In the genomic region with DNA sequence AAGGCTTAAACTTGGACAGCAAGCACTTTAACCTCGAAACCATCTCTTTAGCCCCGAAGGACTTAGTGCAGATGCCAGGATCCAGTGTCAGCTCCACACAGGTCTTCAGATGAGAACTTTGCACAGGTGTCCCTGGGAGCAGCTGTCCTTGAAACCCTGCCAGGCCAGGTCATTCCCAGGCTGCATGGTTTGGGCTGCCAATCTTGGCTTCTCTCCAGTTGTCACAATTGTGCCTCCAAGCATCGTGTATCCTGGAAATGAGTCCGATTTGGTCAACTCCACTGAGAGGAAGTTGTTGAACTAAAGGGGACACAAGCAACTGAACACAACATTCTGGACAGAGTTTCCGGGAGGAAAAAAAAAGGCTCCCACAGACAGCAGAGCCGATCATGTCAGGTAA, we compare ENCODE assay signal across 17 mouse cellular contexts. TPM values are rescaled to one million over a fixed set of nuclear protein-coding genes. Genes with fewer than 3 reads are reported as not detected.
DNase-seq lines count a peak whose midpoint lies in the region; ATAC-seq and TF ChIP-seq lines count a peak whose summit lies in the region.
"Had no signal": no experiment of that assay in that cellular context is flagged by ENCODE, and none has a peak within 500 bp of the region (broad histone marks: within the 10 kb centered on the region; RNA-seq: fewer than 3 reads in every experiment).

No protein-coding gene starts in this region.

- H3K36me3 ChIP-seq in heart, embryonic 12.5 days = no peaks in the 10 kb centered on the region
- H3K36me3 ChIP-seq in stomach, embryonic 16.5 days (ENCODE audit: control insufficient read depth, insufficient read depth, low read length) = no peaks in the 10 kb centered on the region
- no peaks in the 10 kb centered on the region for H3K36me3 ChIP-seq in stomach, postnatal 0 days (ENCODE audit: control insufficient read depth, insufficient read depth, low read length)
- no peaks in the 10 kb centered on the region for H3K36me3 ChIP-seq in hindbrain, embryonic 16.5 days (ENCODE audit: control insufficient read depth, insufficient read depth, low read length)
- H3K36me3 ChIP-seq: hindbrain, embryonic 12.5 days; neural tube, embryonic 15.5 days had no signal

- H3K9me3 ChIP-seq in heart, embryonic 12.5 days (replicated peaks) = no peaks in the 10 kb centered on the region
- no peaks in the 10 kb centered on the region for H3K9me3 ChIP-seq in stomach, embryonic 16.5 days (replicated peaks; ENCODE audit: control insufficient read depth, low read length)
- no peaks in the 10 kb centered on the region for H3K9me3 ChIP-seq in stomach, postnatal 0 days (ENCODE audit: control insufficient read depth, low read length)
- no peaks in the 10 kb centered on the region for H3K9me3 ChIP-seq in hindbrain, embryonic 16.5 days (ENCODE audit: control insufficient read depth, low read length)
- H3K9me3 ChIP-seq: hindbrain, embryonic 12.5 days; neural tube, embryonic 15.5 days had no signal

- H3K4me2 ChIP-seq in heart, embryonic 12.5 days = no peak overlapping the region
- H3K4me2 ChIP-seq in stomach, embryonic 16.5 days (ENCODE audit: low read depth, low read length) = no peak overlapping the region
- H3K4me2 ChIP-seq in stomach, postnatal 0 days (replicated peaks; ENCODE audit: low read depth) = no peak overlapping the region
- H3K4me2 ChIP-seq in hindbrain, embryonic 16.5 days (ENCODE audit: low read length) = no peak overlapping the region
- H3K4me2 ChIP-seq: hindbrain, embryonic 12.5 days; neural tube, embryonic 15.5 days had no signal

- TF ChIP-seq EP300 in stomach, postnatal 0 days (optimal IDR thresholded peaks at IDR 0.05) = no peak

- H3K9ac ChIP-seq in heart, embryonic 12.5 days = no peak overlapping the region
- H3K9ac ChIP-seq in stomach, embryonic 16.5 days (ENCODE audit: low read length) = no peak overlapping the region
- no peak overlapping the region for H3K9ac ChIP-seq in stomach, postnatal 0 days (ENCODE audit: low read length)
- H3K9ac ChIP-seq in hindbrain, embryonic 16.5 days (ENCODE audit: low read depth, low read length) = no peak overlapping the region
- H3K9ac ChIP-seq: hindbrain, embryonic 12.5 days; liver, embryonic 14.5 days; neural tube, embryonic 15.5 days had no signal

- H3K4me3 ChIP-seq in heart, embryonic 12.5 days = no peak overlapping the region
- no peak overlapping the region for H3K4me3 ChIP-seq in stomach, embryonic 16.5 days (replicated peaks; ENCODE audit: low read length)
- H3K4me3 ChIP-seq in stomach, postnatal 0 days (ENCODE audit: low read depth, low read length) = no peak overlapping the region
- no peak overlapping the region for H3K4me3 ChIP-seq in hindbrain, embryonic 16.5 days (ENCODE audit: low read length)
- H3K4me3 ChIP-seq: hindbrain, embryonic 12.5 days; neural tube, embryonic 15.5 days had no signal

- DNase-seq in heart, adult 18-20 months = peak; percentile 28 to 69
- DNase-seq in stomach, postnatal 0 days (ENCODE audit: low spot score) = no peak
- DNase-seq in kidney, adult 9 months = peak; percentile 45
- DNase-seq: adrenal gland, postnatal 36 days; cerebellum, adult 11 months; left cerebral cortex, postnatal 4 days; right cerebral cortex, adult 18-20 months had no signal

- WGBS in heart, embryonic 12.5 days = 74% methylated on average over 6 of the region's 6 CpGs
- 68% methylated on average over 6 of the region's 6 CpGs for WGBS in stomach, embryonic 16.5 days
- 67% methylated on average over 6 of the region's 6 CpGs for WGBS in stomach, postnatal 0 days
- 70% methylated on average over 6 of the region's 6 CpGs for WGBS in hindbrain, embryonic 16.5 days

- no peak for ATAC-seq in heart, embryonic 12.5 days (ENCODE audit: insufficient number of reproducible peaks, low FRiP score)
- 0 out of 2 replicates have a peak, but pooled peaks have one; percentile 18 for ATAC-seq in stomach, embryonic 16.5 days (ENCODE audit: insufficient read depth, low FRiP score)
- ATAC-seq in stomach, postnatal 0 days (ENCODE audit: low FRiP score, low TSS enrichment) = no peak
- no peak for ATAC-seq in monocyte, adult 5-6 weeks (replicated peaks; ENCODE audit: insufficient number of reproducible peaks, low FRiP score, low TSS enrichment, poor library complexity, severe bottlenecking)
- ATAC-seq in hindbrain, embryonic 16.5 days = no peak
- ATAC-seq: CD4-positive, CD25-positive, alpha-beta regulatory T cell, adult 4 months; forebrain, embryonic 16.5 days; intestine, postnatal 0 days had no signal

- no peak for TF ChIP-seq CTCF in stomach, postnatal 0 days (IDR thresholded peaks at IDR 0.05; ENCODE audit: low read depth)

- H3K4me1 ChIP-seq in heart, embryonic 12.5 days (replicated peaks) = peaks cover 10% of the 10 kb centered on the region
- H3K4me1 ChIP-seq in stomach, embryonic 16.5 days (ENCODE audit: control insufficient read depth, insufficient read depth, low read length) = peaks cover 12% of the 10 kb centered on the region
- no peaks in the 10 kb centered on the region for H3K4me1 ChIP-seq in stomach, postnatal 0 days (replicated peaks; ENCODE audit: control insufficient read depth, insufficient read depth)
- no peaks in the 10 kb centered on the region; the same call in none of the 2 replicates for H3K4me1 ChIP-seq in hindbrain, embryonic 16.5 days (ENCODE audit: control insufficient read depth, insufficient read depth, low read depth, low read length)

- no peak overlapping the region for H3K27ac ChIP-seq in heart, embryonic 12.5 days (ENCODE audit: poor library complexity, severe bottlenecking)
- H3K27ac ChIP-seq in stomach, embryonic 16.5 days (ENCODE audit: low read length) = no peak overlapping the region
- H3K27ac ChIP-seq in stomach, postnatal 0 days (replicated peaks) = no peak overlapping the region
- H3K27ac ChIP-seq in hindbrain, embryonic 16.5 days (ENCODE audit: low read depth, low read length) = no peak overlapping the region
- H3K27ac ChIP-seq: hindbrain, embryonic 12.5 days; liver, embryonic 14.5 days; neural tube, embryonic 15.5 days had no signal

- H3K27me3 ChIP-seq in heart, embryonic 12.5 days (replicated peaks) = peaks cover 19% of the 10 kb centered on the region
- no peaks in the 10 kb centered on the region for H3K27me3 ChIP-seq in stomach, embryonic 16.5 days (ENCODE audit: control insufficient read depth, insufficient read depth, low read length)
- H3K27me3 ChIP-seq in stomach, postnatal 0 days (ENCODE audit: control insufficient read depth, insufficient read depth, low read length) = no peaks in the 10 kb centered on the region
- H3K27me3 ChIP-seq in hindbrain, embryonic 16.5 days (replicated peaks; ENCODE audit: control insufficient read depth, insufficient read depth, low read length) = no peaks in the 10 kb centered on the region
- H3K27me3 ChIP-seq: hindbrain, embryonic 12.5 days; neural tube, embryonic 15.5 days had no signal

RNA-seq across cellular contexts. Expression of gene Iqca, which starts 8.4 kb away (rescaled TPM):
- under 1 TPM in 1 of 2 experiments, not detected in 1; 0.69 TPM for total RNA-seq in heart, adult 18-20 months (2021)
- polyA plus RNA-seq in heart, embryonic 12.5 days (2016; fragmentation: Nextera tagmentation; extraction: Ambion mirVana) = not detected in 2 replicates
- polyA plus RNA-seq in stomach, embryonic 16.5 days (2015; fragmentation: Nextera tagmentation; extraction: Ambion mirVana) = 0.12 TPM in 1 of 2 replicates, not detected in the other
- polyA plus RNA-seq in stomach, postnatal 0 days (2015; fragmentation: Nextera tagmentation; extraction: Ambion mirVana) = 0.06 TPM in 1 of 2 replicates, not detected in the other
- not detected in 3 replicates for total RNA-seq in monocyte, adult 5-6 weeks (2017)
- 0.98 and 1.3 TPM in 2 replicates for polyA plus RNA-seq in hindbrain, embryonic 16.5 days (2015; fragmentation: Nextera tagmentation; extraction: Ambion mirVana)
- total RNA-seq: adrenal gland, postnatal 36 days had no signal
- polyA plus RNA-seq: CD4-positive, CD25-positive, alpha-beta regulatory T cell, adult 4 months had no signal

RNA-seq across cellular contexts. Expression of gene Ackr3, which starts 42.2 kb away (rescaled TPM):
- 10 to 100 TPM; 49.2 to 52.5 TPM for total RNA-seq in heart, adult 18-20 months (2021)
- polyA plus RNA-seq in heart, embryonic 12.5 days (2016; fragmentation: Nextera tagmentation; extraction: Ambion mirVana) = 49.4 and 52.2 TPM in 2 replicates
- 22.2 and 29.7 TPM in 2 replicates for polyA plus RNA-seq in stomach, embryonic 16.5 days (2015; fragmentation: Nextera tagmentation; extraction: Ambion mirVana)
- polyA plus RNA-seq in stomach, postnatal 0 days (2015; fragmentation: Nextera tagmentation; extraction: Ambion mirVana) = 14.6 and 15.6 TPM in 2 replicates
- total RNA-seq in monocyte, adult 5-6 weeks (2017) = 8.7 TPM in 1 of 3 replicates, not detected in the others
- polyA plus RNA-seq in hindbrain, embryonic 16.5 days (2015; fragmentation: Nextera tagmentation; extraction: Ambion mirVana) = 10.8 and 11.5 TPM in 2 replicates
- polyA plus RNA-seq: CD4-positive, CD25-positive, alpha-beta regulatory T cell, adult 4 months had no signal
